Mouse (Mus musculus) liver, adult 2 months (tissue): ENCODE results near the gene Pappa. TPM values are rescaled to one million over a fixed set of nuclear protein-coding genes. Genes with fewer than 3 reads are reported as not detected.

Experiments used
- DNase-seq: peaks from one replicate; pipeline ENCODE4 v3.0.0-alpha.2; 2011; ENCODE audit warnings: low read depth, low spot score; ENCODE audit errors: extremely low read depth
- H3K27ac ChIP-seq: fragments of 200-500 bp; replicated peaks from 2 replicates; pipeline ENCODE4 v1.5.1; 2012; ENCODE audit warnings: low read depth, mild to moderate bottlenecking, control low read depth, inconsistent platforms, low read length; ENCODE audit not compliant: insufficient read depth
- H3K27me3 ChIP-seq: fragments of 200-500 bp; 2 replicates; pipeline ENCODE4 v1.6.1; 2012; ENCODE audit warnings: mild to moderate bottlenecking, moderate library complexity, low read length, inconsistent platforms; ENCODE audit not compliant: control insufficient read depth, insufficient read depth
- H3K36me3 ChIP-seq: fragments of 200-500 bp; 2 replicates; pipeline ENCODE4 v1.6.1; 2012; ENCODE audit warnings: low read length, inconsistent platforms; ENCODE audit not compliant: control insufficient read depth, insufficient read depth
- H3K4me1 ChIP-seq: fragments of 200-500 bp; 2 replicates; pipeline ENCODE4 v1.6.1; 2011; ENCODE audit warnings: low read length; ENCODE audit not compliant: control insufficient read depth, insufficient read depth
- H3K4me3 ChIP-seq: fragments of 200-500 bp; 2 replicates; pipeline ENCODE4 v1.5.1; 2011; ENCODE audit warnings: low read depth, mild to moderate bottlenecking, control low read depth, low read length, moderate library complexity; ENCODE audit not compliant: insufficient read depth
- H3K79me2 ChIP-seq: fragments of 200-500 bp; 2 replicates; pipeline ENCODE4 v1.6.1; 2012; ENCODE audit warnings: inconsistent platforms, mild to moderate bottlenecking, low read length, moderate library complexity; ENCODE audit not compliant: control insufficient read depth, insufficient read depth
- H3K9ac ChIP-seq: fragments of 200-500 bp; 2 replicates; pipeline ENCODE4 v1.6.1; 2012; ENCODE audit warnings: low read depth, mild to moderate bottlenecking, control low read depth, inconsistent platforms, low read length
- CTCF ChIP-seq: fragments of 200-500 bp; IDR thresholded peaks from 2 replicates; pipeline ENCODE4 v1.5.1; 2011; ENCODE audit warnings: low read depth, low read length, control low read depth
- POLR2A ChIP-seq: fragments of 200-500 bp; IDR thresholded peaks from 2 replicates; pipeline ENCODE4 v1.6.1; 2011; ENCODE audit warnings: low read length, control low read depth; ENCODE audit not compliant: insufficient read depth; ENCODE audit errors: extremely low read depth
- WGBS: fragments of 180-500 bp; shearing (Covaris S2); methylation state at CpG from one replicate; pipeline ENCODE4 v1.1.7; 2018; 5-methylcytosine and 5-hydroxymethylcytosine counted together
- polyA plus RNA-seq: library from polyadenylated mRNA; depleted of rRNA; stranded (reverse); fragments of >200 nt; gene quantifications from 2 replicates; pipeline ENCODE4 v1.2.3, GENCODE M21; 2012
- total RNA-seq: library from RNA; depleted of rRNA; stranded (reverse); fragments of >200 nt; gene quantifications from 2 replicates; pipeline ENCODE4 v1.2.3, GENCODE M21; 2014

The Pappa gene
- total and polyA plus RNA-seq, 2 experiments, result 0.02 to 0.09 TPM

- no peaks in the 10 kb centered on the region for H3K36me3 ChIP-seq
- no peak overlapping the region for H3K4me3 ChIP-seq
- TF ChIP-seq POLR2A (no peak), CTCF (no peak)
- WGBS, result 30% methylated on average over 1 of the region's 1 CpGs
- H3K4me1 ChIP-seq, result no peaks in the 10 kb centered on the region
- H3K79me2 ChIP-seq, result no peaks in the 10 kb centered on the region
- H3K27ac ChIP-seq, result no peak overlapping the region
- no peak for DNase-seq
- no peak overlapping the region for H3K9ac ChIP-seq
- H3K27me3 ChIP-seq, result no peaks in the 10 kb centered on the region
Observed at GRCm38 (mm10) chr4:65178146-65178545, 54.2 kb downstream of the Pappa start.

GRCm38 (mm10) chr4:65187236-65187635 lies 63.3 kb downstream of the Pappa start:
- no peak for TF ChIP-seq CTCF
- no peak for TF ChIP-seq POLR2A
- Histone ChIP-seq H3K27me3 (no peaks in the 10 kb centered on the region), H3K4me1 (no peaks in the 10 kb centered on the region), H3K79me2 (no peaks in the 10 kb centered on the region), H3K9ac (no peak overlapping the region), H3K27ac (no peak overlapping the region), H3K4me3 (no peak overlapping the region), H3K36me3 (no peaks in the 10 kb centered on the region)
- no peak for DNase-seq
- WGBS, result 63% methylated on average over 2 of the region's 2 CpGs

GRCm38 (mm10) chr4:65187716-65188115 lies 63.7 kb downstream of the Pappa start:
- H3K4me3 ChIP-seq, result no peak overlapping the region
- whole genome bisulfite sequencing, result 92% methylated on average over 1 of the region's 1 CpGs
- no peak for DNase-seq
- H3K79me2 ChIP-seq, result no peaks in the 10 kb centered on the region
- no peak overlapping the region for H3K9ac ChIP-seq
- TF ChIP-seq CTCF, result no peak
- TF ChIP-seq POLR2A, result no peak
- H3K4me1 ChIP-seq, result no peaks in the 10 kb centered on the region
- H3K27me3 ChIP-seq, result no peaks in the 10 kb centered on the region
- H3K27ac ChIP-seq, result no peak overlapping the region
- no peaks in the 10 kb centered on the region for H3K36me3 ChIP-seq

GRCm38 (mm10) chr4:65188921-65189485 lies 65.0 kb downstream of the Pappa start:
- TF ChIP-seq POLR2A (no peak), CTCF (no peak)
- H3K79me2 ChIP-seq, result no peaks in the 10 kb centered on the region
- H3K4me1 ChIP-seq, result no peaks in the 10 kb centered on the region
- no peak for DNase-seq
- H3K27ac ChIP-seq, result no peak overlapping the region
- H3K9ac ChIP-seq, result no peak overlapping the region
- 67% methylated on average over 6 of the region's 6 CpGs for WGBS
- no peaks in the 10 kb centered on the region for H3K36me3 ChIP-seq
- no peaks in the 10 kb centered on the region for H3K27me3 ChIP-seq
- H3K4me3 ChIP-seq, result no peak overlapping the region

- Histone ChIP-seq H3K27ac (no peak overlapping the region), H3K4me3 (no peak overlapping the region), H3K79me2 (no peaks in the 10 kb centered on the region), H3K36me3 (no peaks in the 10 kb centered on the region), H3K4me1 (no peaks in the 10 kb centered on the region), H3K9ac (no peak overlapping the region), H3K27me3 (no peaks in the 10 kb centered on the region)
- 82% methylated on average over 3 of the region's 3 CpGs for WGBS
- DNase-seq, result no peak
- no peak for TF ChIP-seq CTCF
- TF ChIP-seq POLR2A, result no peak
Observed at GRCm38 (mm10) chr4:65192810-65193209, 68.8 kb downstream of the Pappa start.

- TF ChIP-seq CTCF (no peak), POLR2A (no peak)
- DNase-seq, result no peak
- Histone ChIP-seq H3K4me3 (no peak overlapping the region), H3K27ac (no peak overlapping the region), H3K27me3 (no peaks in the 10 kb centered on the region), H3K4me1 (no peaks in the 10 kb centered on the region), H3K9ac (no peak overlapping the region), H3K79me2 (no peaks in the 10 kb centered on the region), H3K36me3 (no peaks in the 10 kb centered on the region)
- 95% methylated on average over 1 of the region's 1 CpGs for WGBS
Observed at GRCm38 (mm10) chr4:65195971-65196370, 72.0 kb downstream of the Pappa start.
